Mouse (Mus musculus) hindbrain, embryonic 10.5 days (tissue): ENCODE measurements at regions not wholly inside any gene's neighbourhood (a gene's known extent, or its start where the extent isn't known, plus 50 kb on each side); places are given as distances from the start of the nearest gene placed in this dataset.
A peak's percentile ranks its signal among the peaks of the same experiment; 100 is the strongest.
"Not testable (repeated sequence)": the region's sequence is repeated elsewhere in the genome, so short reads cannot be mapped to it uniquely, and the experiment has no call there.

Experiments used
- DNase-seq: peaks from one replicate; pipeline ENCODE4 v3.0.0-alpha.2; 2017; ENCODE audit warnings: low spot score
- H3K27ac ChIP-seq: fragments of 300-500 bp; sonication (generic); 2 replicates; pipeline ENCODE4 v1.5.1; 2016; ENCODE audit warnings: mild to moderate bottlenecking, moderate library complexity
- H3K27me3 ChIP-seq: fragments of 300-500 bp; sonication (generic); 2 replicates; pipeline ENCODE4 v1.6.1; 2016; ENCODE audit warnings: mild to moderate bottlenecking; ENCODE audit not compliant: poor library complexity, insufficient read depth, severe bottlenecking
- H3K36me3 ChIP-seq: fragments of 300-500 bp; sonication (generic); 2 replicates; pipeline ENCODE4 v1.6.1; 2016; ENCODE audit warnings: mild to moderate bottlenecking, moderate library complexity
- H3K4me1 ChIP-seq: fragments of 300-500 bp; sonication (generic); replicated peaks from 2 replicates; pipeline ENCODE4 v1.6.1; 2016; ENCODE audit warnings: mild to moderate bottlenecking
- H3K4me3 ChIP-seq: fragments of 300-500 bp; sonication (generic); 2 replicates; pipeline ENCODE4 v1.5.1; 2016; ENCODE audit warnings: mild to moderate bottlenecking, moderate library complexity
- H3K9me3 ChIP-seq: fragments of 300-500 bp; sonication (generic); 2 replicates; pipeline ENCODE4 v1.6.1; 2016; ENCODE audit warnings: mild to moderate bottlenecking, moderate library complexity
- WGBS: fragments of 180-500 bp; shearing (Covaris S2); methylation state at CpG from one replicate; pipeline ENCODE4 v1.1.7; 2016; 5-methylcytosine and 5-hydroxymethylcytosine counted together

GRCm38 (mm10) chr9:12062488-12062887 lies 1157.9 kb upstream of the Cntn5 start:
- WGBS: 58% methylated on average over 2 of the region's 2 CpGs
- no peaks in the 10 kb centered on the region for H3K4me1 ChIP-seq

DNA sequence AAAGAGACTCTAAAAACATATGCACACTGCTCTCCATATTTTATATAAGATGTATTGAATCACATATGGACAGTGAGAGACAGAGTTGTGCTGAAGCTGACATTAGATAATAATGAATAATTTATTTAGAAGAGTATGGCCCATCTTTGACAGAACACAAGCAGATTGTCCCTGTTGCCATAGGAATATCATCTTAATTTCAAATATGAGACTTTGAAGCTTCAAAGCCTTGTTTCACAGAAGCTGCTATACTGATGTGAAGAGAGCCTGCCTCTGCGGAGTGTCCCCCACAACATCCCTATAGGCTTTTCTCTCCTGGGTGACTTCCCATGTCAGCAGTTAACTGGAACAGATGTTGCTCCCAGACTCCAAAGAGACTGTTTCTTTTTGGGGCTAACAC lies 1147.9 kb upstream of the Cntn5 start:
- H3K27me3 ChIP-seq: no peaks in the 10 kb centered on the region
- DNase-seq: no peak
- H3K4me1 ChIP-seq: no peaks in the 10 kb centered on the region
- H3K36me3 ChIP-seq: no peaks in the 10 kb centered on the region
- H3K27ac ChIP-seq: no peak overlapping the region
- no peaks in the 10 kb centered on the region for H3K9me3 ChIP-seq
- WGBS: 76% methylated on average over 1 of the region's 1 CpGs
- no peak overlapping the region for H3K4me3 ChIP-seq

More at GRCm38 (mm10) chr9:12062488-12062887, 1157.9 kb upstream of the Cntn5 start:
- Histone ChIP-seq H3K27ac (no peak overlapping the region), H3K36me3 (no peaks in the 10 kb centered on the region), H3K9me3 (no peaks in the 10 kb centered on the region), H3K27me3 (no peaks in the 10 kb centered on the region), H3K4me3 (no peak overlapping the region)
- DNase-seq: no peak

- no peaks in the 10 kb centered on the region for H3K36me3 ChIP-seq
These were observed 1111.4 kb upstream of the Cntn5 start for GRCm38 (mm10) chr9:12015978-12016377.

DNA sequence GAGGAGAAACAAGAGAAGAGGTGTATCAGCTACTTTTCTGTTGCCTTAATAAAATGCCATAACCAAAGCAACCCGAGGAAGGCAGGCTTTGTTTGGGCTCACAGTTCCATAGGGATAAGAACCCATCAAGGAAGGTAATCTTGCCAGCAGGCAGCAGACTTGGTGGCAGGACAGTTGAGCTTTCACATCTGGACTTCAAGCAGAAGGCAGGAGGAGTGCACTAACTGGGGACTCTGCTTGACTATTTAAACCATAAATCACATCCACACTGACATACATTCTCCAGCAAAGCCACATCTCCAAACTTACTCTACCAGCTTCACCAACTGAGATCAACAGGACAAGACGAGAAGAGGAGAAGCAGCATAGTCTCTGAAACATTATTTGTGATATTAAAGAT lies 1094.0 kb upstream of the Cntn5 start:
- DNase-seq: no peak
- Histone ChIP-seq H3K27me3 (no peaks in the 10 kb centered on the region), H3K36me3 (no peaks in the 10 kb centered on the region), H3K4me3 (no peak overlapping the region), H3K4me1 (no peaks in the 10 kb centered on the region), H3K27ac (no peak overlapping the region), H3K9me3 (no peaks in the 10 kb centered on the region)
- 66% methylated on average over 2 of the region's 2 CpGs for WGBS

More at GRCm38 (mm10) chr9:12015978-12016377, 1111.4 kb upstream of the Cntn5 start:
- no peak for DNase-seq
- 81% methylated on average over 1 of the region's 1 CpGs for WGBS
- 0 out of 2 replicates have a peak, but pooled peaks cover under 1% of the 10 kb centered on the region for H3K9me3 ChIP-seq
- no peaks in the 10 kb centered on the region for H3K27me3 ChIP-seq
- no peak overlapping the region for H3K4me3 ChIP-seq
- no peak overlapping the region for H3K27ac ChIP-seq
- no peaks in the 10 kb centered on the region for H3K4me1 ChIP-seq

- 38% methylated on average over 2 of the region's 2 CpGs for WGBS
- no peaks in the 10 kb centered on the region for H3K4me1 ChIP-seq
These were observed 1077.7 kb upstream of the Cntn5 start for GRCm38 (mm10) chr9:11982102-11982882.

DNA sequence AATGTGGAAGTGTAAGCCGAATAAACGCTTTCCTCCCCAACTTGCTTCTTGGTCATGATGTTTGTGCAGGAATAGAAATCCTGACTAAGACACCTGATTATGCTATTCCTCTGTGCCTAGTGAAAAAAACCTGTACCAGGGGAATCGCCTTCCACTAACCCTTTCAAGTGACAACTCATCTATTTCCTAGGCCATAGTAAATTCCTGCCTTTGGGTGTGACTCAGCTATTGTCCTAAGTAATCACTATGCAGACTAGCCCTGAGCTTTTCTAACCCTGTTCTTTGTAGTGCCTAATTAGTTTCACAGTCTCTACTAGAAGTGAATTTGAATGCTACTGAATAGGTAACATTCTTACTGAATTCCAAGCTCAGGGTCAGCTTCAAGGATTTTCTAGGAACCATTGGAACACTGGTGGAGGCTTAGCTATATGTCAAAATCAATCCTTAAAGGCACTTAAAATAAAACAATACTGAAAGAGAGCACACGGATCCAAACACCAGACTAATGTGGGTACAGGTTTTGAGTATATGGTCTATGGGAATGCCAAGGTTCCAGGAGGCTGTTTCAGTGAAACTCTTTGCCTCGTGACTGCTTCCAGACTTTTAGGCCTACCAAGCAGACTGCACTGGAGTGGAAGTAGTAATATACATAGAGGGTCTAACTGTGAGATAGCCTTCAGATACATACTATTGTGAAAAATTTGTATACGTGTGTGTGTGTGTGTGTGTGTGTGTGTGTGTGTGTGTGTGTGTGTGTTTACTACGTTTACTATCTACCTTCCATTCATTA lies 1036.3 kb upstream of the Cntn5 start:
- H3K9me3 ChIP-seq, H3K27me3 ChIP-seq, H3K27ac ChIP-seq, H3K4me1 ChIP-seq, H3K4me3 ChIP-seq, DNase-seq, H3K36me3 ChIP-seq: not testable (repeated sequence)
- 55% methylated on average over 7 of the region's 7 CpGs for WGBS

More at GRCm38 (mm10) chr9:11982102-11982882, 1077.7 kb upstream of the Cntn5 start:
- Histone ChIP-seq H3K27me3 (no peaks in the 10 kb centered on the region), H3K36me3 (no peaks in the 10 kb centered on the region), H3K4me3 (no peak overlapping the region), H3K9me3 (no peaks in the 10 kb centered on the region), H3K27ac (no peak overlapping the region)
- no peak for DNase-seq

- WGBS: 35% methylated on average over 2 of the region's 2 CpGs
- no peaks in the 10 kb centered on the region for H3K9me3 ChIP-seq
These were observed 1035.4 kb upstream of the Cntn5 start for GRCm38 (mm10) chr9:11939851-11940560.

GRCm38 (mm10) chr9:11925501-11925900 lies 1020.9 kb upstream of the Cntn5 start:
- H3K27me3 ChIP-seq: no peaks in the 10 kb centered on the region
- no peaks in the 10 kb centered on the region for H3K4me1 ChIP-seq
- H3K27ac ChIP-seq: no peak overlapping the region
- H3K36me3 ChIP-seq: no peaks in the 10 kb centered on the region
- DNase-seq: no peak
- 89% methylated on average over 4 of the region's 4 CpGs for WGBS
- H3K9me3 ChIP-seq: peaks cover 10% of the 10 kb centered on the region; the same call in 1 of the 2 replicates
- no peak overlapping the region for H3K4me3 ChIP-seq

More at GRCm38 (mm10) chr9:11939851-11940560, 1035.4 kb upstream of the Cntn5 start:
- Histone ChIP-seq H3K4me3 (no peak overlapping the region), H3K27ac (no peak overlapping the region), H3K27me3 (no peaks in the 10 kb centered on the region), H3K4me1 (0 out of 2 replicates have a peak, but pooled peaks cover 4% of the 10 kb centered on the region), H3K36me3 (no peaks in the 10 kb centered on the region)
- DNase-seq: peak; percentile 12

GRCm38 (mm10) chr9:11923591-11924355 lies 1019.2 kb upstream of the Cntn5 start:
- 87% methylated on average over 3 of the region's 3 CpGs for WGBS
- H3K36me3 ChIP-seq, H3K27me3 ChIP-seq, DNase-seq, H3K4me1 ChIP-seq, H3K9me3 ChIP-seq, H3K4me3 ChIP-seq, H3K27ac ChIP-seq: not testable (repeated sequence)

DNA sequence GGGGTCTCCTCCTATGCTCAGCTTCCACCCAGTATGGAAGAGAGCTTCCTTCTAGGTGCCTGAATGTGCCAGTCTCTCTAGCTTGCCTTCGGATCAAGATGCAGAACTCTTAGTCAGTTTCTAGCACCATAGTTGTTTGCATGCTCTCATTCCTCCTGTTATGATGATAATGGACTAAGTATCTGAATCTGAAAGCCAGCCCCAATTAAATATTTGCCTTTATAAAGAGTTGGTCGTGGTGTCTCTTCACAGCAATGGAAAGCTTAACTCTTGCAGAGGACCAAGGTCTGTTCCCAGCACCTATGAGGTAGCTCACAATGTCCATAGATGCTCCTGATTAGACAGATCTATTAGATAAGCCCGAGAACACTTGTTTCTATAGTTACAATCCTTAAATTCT lies 1015.7 kb upstream of the Cntn5 start:
- 79% methylated on average over 3 of the region's 3 CpGs for WGBS
- H3K27me3 ChIP-seq: no peaks in the 10 kb centered on the region
- no peaks in the 10 kb centered on the region for H3K4me1 ChIP-seq
- H3K36me3 ChIP-seq: no peaks in the 10 kb centered on the region
- H3K9me3 ChIP-seq: peaks cover 10% of the 10 kb centered on the region; the same call in 1 of the 2 replicates
- no peak overlapping the region for H3K27ac ChIP-seq
- DNase-seq: no peak
- H3K4me3 ChIP-seq: no peak overlapping the region

- 85% methylated on average over 1 of the region's 1 CpGs for WGBS
- no peak for DNase-seq
- H3K4me3 ChIP-seq: no peak overlapping the region
- no peaks in the 10 kb centered on the region for H3K36me3 ChIP-seq
- no peaks in the 10 kb centered on the region for H3K9me3 ChIP-seq
- H3K27me3 ChIP-seq: no peaks in the 10 kb centered on the region
- no peak overlapping the region for H3K27ac ChIP-seq
- no peaks in the 10 kb centered on the region for H3K4me1 ChIP-seq
These were observed 993.7 kb upstream of the Cntn5 start for GRCm38 (mm10) chr9:11898232-11898631.

GRCm38 (mm10) chr9:11885784-11886183 lies 981.2 kb upstream of the Cntn5 start:
- Histone ChIP-seq H3K27me3 (no peaks in the 10 kb centered on the region), H3K9me3 (no peaks in the 10 kb centered on the region), H3K27ac (no peak overlapping the region), H3K4me3 (no peak overlapping the region), H3K36me3 (no peaks in the 10 kb centered on the region), H3K4me1 (no peaks in the 10 kb centered on the region)
- 84% methylated on average over 1 of the region's 1 CpGs for WGBS
- no peak for DNase-seq
